Mouse (Mus musculus): ENCODE measurements around the gene Ppp1r17. TPM values are rescaled to one million over a fixed set of nuclear protein-coding genes. Genes with fewer than 3 reads are reported as not detected.

Ppp1r17 gene
- polyA plus RNA-seq (2012; rRNA removed; ENCODE audit: low replicate concordance): not detected in 2 replicates

DNA sequence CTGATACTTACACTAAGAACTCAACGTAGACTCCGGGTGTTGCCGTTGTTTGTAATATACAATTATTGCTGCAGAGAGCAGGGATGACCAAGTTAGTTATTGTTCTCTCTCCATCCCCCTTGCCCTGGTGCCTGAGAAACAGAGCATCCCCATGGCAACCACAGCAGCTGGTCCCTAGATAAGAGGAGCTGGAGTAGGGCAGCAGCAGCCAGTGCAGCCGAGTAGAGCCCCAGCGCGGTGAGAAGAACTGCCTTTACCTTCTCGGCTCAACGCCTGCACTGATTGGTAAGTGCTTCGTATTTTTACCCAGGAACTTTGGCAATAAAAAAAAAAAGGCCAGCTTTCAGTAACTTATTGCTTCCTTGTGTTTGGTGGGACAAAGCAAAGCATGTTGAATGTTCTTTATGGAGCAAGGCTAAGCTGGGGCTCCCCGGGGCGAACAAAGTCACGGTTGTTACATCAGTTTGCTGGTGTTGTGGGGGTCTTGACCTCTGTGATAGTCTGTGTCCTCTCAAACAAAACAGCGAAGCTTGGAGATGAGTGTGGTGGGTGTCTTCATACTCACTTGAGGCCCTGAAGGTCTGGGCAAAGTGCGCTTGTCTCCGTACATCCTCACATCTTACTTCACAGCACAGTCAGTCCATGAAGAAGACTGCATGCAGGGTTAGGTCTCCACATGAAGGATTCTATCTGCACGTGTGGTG is at the start of gene Ppp1r17:
Gene Ppp1r17 (plus strand): TSS at position 207 of the 704 bp plus-strand sequence.

Other genes starting within 250 kb of the Ppp1r17 start
- 0.07 and 0.20 TPM in 2 replicates for gene Itprid1, start 180.6 kb upstream of the Ppp1r17 start, polyA plus RNA-seq (2012; rRNA removed; ENCODE audit: low replicate concordance)

Data from duodenum, adult 2 months (tissue).